Mouse (Mus musculus) heart, adult 2 months (tissue): ENCODE data around the gene Ehmt2.

ENCODE experiments used
- CTCF ChIP-seq: fragments of 200-600 bp; IDR thresholded peaks from 2 replicates; pipeline ENCODE4 v1.8.1; 2022; ENCODE audit warnings: antibody characterized with exemption, mild to moderate bottlenecking, moderate library complexity
- EP300 ChIP-seq: fragments of 200-500 bp; IDR thresholded peaks from 2 replicates; pipeline ENCODE4 v1.6.1; 2011; ENCODE audit warnings: low read depth, low read length, control low read depth; ENCODE audit not compliant: insufficient read depth
- POLR2A ChIP-seq: fragments of 200-500 bp; IDR thresholded peaks from 2 replicates; pipeline ENCODE4 v1.6.1; 2011; ENCODE audit warnings: mild to moderate bottlenecking, low read depth, low read length, control low read depth; ENCODE audit not compliant: insufficient read depth

DNA sequence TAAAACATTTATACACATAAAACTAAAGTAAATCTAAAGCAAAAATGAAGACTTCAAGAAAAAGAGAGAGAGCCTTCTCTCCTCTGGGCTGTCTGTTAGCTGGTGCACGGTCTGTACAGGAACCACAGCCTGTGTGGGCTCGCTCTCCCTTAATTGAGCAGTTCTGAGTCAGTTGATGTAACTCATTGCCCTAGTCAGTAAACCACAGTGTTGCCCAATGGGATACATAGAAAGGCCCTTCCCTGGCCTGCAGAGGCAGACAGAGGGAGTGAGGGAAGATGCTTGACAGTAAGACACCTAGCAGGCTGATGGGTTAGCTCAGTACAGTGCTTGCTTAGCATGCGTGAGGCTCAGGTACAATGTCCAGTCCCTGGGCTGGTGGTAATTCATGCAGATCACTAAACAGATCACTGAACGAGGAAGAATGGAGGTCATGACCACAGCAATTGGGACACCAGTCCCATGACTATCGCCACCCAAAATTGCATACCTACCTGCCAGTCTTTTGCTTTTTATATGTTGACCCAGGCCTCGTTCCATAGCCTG is 39.8 kb downstream of the Ehmt2 start:
- no peak for TF ChIP-seq CTCF
- no peak for TF ChIP-seq POLR2A
- no peak for TF ChIP-seq EP300
